Mouse (Mus musculus): ENCODE results near the gene Dock1.
A peak's percentile ranks its signal among the peaks of the same experiment; 100 is the strongest.

The Dock1 gene

GRCm38 (mm10) chr7:134823891-134824290 is 153.4 kb downstream of the Dock1 start:
- no peak for DNase-seq (ENCODE audit: low read depth)

GRCm38 (mm10) chr7:134840066-134840465 is 169.6 kb downstream of the Dock1 start:
- no peak for DNase-seq (ENCODE audit: low read depth)

GRCm38 (mm10) chr7:134842751-134843150 is 172.3 kb downstream of the Dock1 start:
- DNase-seq (ENCODE audit: low read depth): no peak

- no peak for DNase-seq (ENCODE audit: low read depth)
Observed at GRCm38 (mm10) chr7:134862000-134862399, 191.5 kb downstream of the Dock1 start.

GRCm38 (mm10) chr7:134864175-134864574 is 193.7 kb downstream of the Dock1 start:
- peak; percentile 8 for DNase-seq (ENCODE audit: low read depth)

GRCm38 (mm10) chr7:134872511-134872910 is 202.1 kb downstream of the Dock1 start:
- no peak for DNase-seq (ENCODE audit: low read depth)

- no peak for DNase-seq (ENCODE audit: low read depth)
Observed at GRCm38 (mm10) chr7:134872981-134873380, 202.5 kb downstream of the Dock1 start.

GRCm38 (mm10) chr7:134878985-134879384 is 208.5 kb downstream of the Dock1 start:
- no peak for DNase-seq (ENCODE audit: low read depth)

- DNase-seq (ENCODE audit: low read depth): no peak
Observed at GRCm38 (mm10) chr7:134880431-134880830, 210.0 kb downstream of the Dock1 start.

- DNase-seq (ENCODE audit: low read depth): no peak
Observed at GRCm38 (mm10) chr7:134883516-134883915, 213.1 kb downstream of the Dock1 start.

- no peak for DNase-seq (ENCODE audit: low read depth)
Observed at GRCm38 (mm10) chr7:134892449-134892871, 222.0 kb downstream of the Dock1 start.

GRCm38 (mm10) chr7:134892972-134893371 is 222.5 kb downstream of the Dock1 start:
- DNase-seq (ENCODE audit: low read depth): no peak

GRCm38 (mm10) chr7:134894604-134895003 is 224.2 kb downstream of the Dock1 start:
- DNase-seq (ENCODE audit: low read depth): no peak

GRCm38 (mm10) chr7:134899462-134899861 is 229.0 kb downstream of the Dock1 start:
- DNase-seq (ENCODE audit: low read depth): no peak

GRCm38 (mm10) chr7:134901992-134902391 is 231.5 kb downstream of the Dock1 start:
- no peak for DNase-seq (ENCODE audit: low read depth)

- DNase-seq (ENCODE audit: low read depth): no peak
Observed at GRCm38 (mm10) chr7:134931886-134932285, 261.4 kb downstream of the Dock1 start.

- DNase-seq (ENCODE audit: low read depth): no peak
Observed at GRCm38 (mm10) chr7:134937471-134937926, 267.0 kb downstream of the Dock1 start.

GRCm38 (mm10) chr7:134937927-134938609 is 267.6 kb downstream of the Dock1 start, which contains the start of gene Fam196a:
Gene Fam196a (minus strand): TSS chr7:134938430.
- no peak for DNase-seq (ENCODE audit: low read depth)

- no peak for DNase-seq (ENCODE audit: low read depth)
Observed at GRCm38 (mm10) chr7:134941891-134942290, 271.4 kb downstream of the Dock1 start.

GRCm38 (mm10) chr7:134943063-134943462 is 272.6 kb downstream of the Dock1 start:
- no peak for DNase-seq (ENCODE audit: low read depth)

GRCm38 (mm10) chr7:134943701-134944100 is 273.2 kb downstream of the Dock1 start:
- no peak for DNase-seq (ENCODE audit: low read depth)

- no peak for DNase-seq (ENCODE audit: low read depth)
Observed at GRCm38 (mm10) chr7:134945925-134946716, 275.7 kb downstream of the Dock1 start.

- DNase-seq (ENCODE audit: low read depth): no peak
Observed at GRCm38 (mm10) chr7:134959086-134959485, 288.6 kb downstream of the Dock1 start.
